Mouse (Mus musculus): ENCODE measurements around the gene Als2cr12.
"Not testable (repeated sequence)": the region's sequence is repeated elsewhere in the genome, so short reads cannot be mapped to it uniquely, and the experiment has no call there.

Gene Als2cr12

GRCm38 (mm10) chr1:58609591-58609990 is 86.2 kb downstream of the Als2cr12 start:
- not testable (repeated sequence) for DNase-seq

- no peak for DNase-seq
Measured at GRCm38 (mm10) chr1:58603738-58604137, 92.1 kb downstream of the Als2cr12 start.

- no peak for DNase-seq
Measured at GRCm38 (mm10) chr1:58602681-58603080, 93.1 kb downstream of the Als2cr12 start.
